Comparison of ENCODE assay signal across 26 mouse cellular contexts in genomic region chr17:33494586-33494985, GRCm38 (mm10). TPM values are rescaled to one million over a fixed set of nuclear protein-coding genes. Genes with fewer than 3 reads are reported as not detected.
A peak's percentile ranks its signal among the peaks of the same experiment; 100 is the strongest.
DNase-seq lines count a peak whose midpoint lies in the region; ATAC-seq lines count a peak whose summit lies in the region.
"Had no signal": no experiment of that assay in that cellular context is flagged by ENCODE, and none has a peak within 500 bp of the region (broad histone marks: within the 10 kb centered on the region; RNA-seq: fewer than 3 reads in every experiment).

No protein-coding gene starts in this region.

- no peaks in the 10 kb centered on the region for H3K36me3 ChIP-seq in neural tube, embryonic 15.5 days
- H3K36me3 ChIP-seq: embryonic facial prominence, embryonic 13.5 days; hindbrain, embryonic 12.5 days; limb, embryonic 13.5 days had no signal

- H3K4me2 ChIP-seq in neural tube, embryonic 15.5 days, result no peak overlapping the region
- H3K4me2 ChIP-seq: embryonic facial prominence, embryonic 13.5 days; heart, embryonic 11.5 days; hindbrain, embryonic 12.5 days; limb, embryonic 13.5 days; liver, embryonic 11.5 days; midbrain, embryonic 11.5 days had no signal

- no peak overlapping the region for H3K27ac ChIP-seq in neural tube, embryonic 15.5 days (replicated peaks)
- H3K27ac ChIP-seq: embryonic facial prominence, embryonic 13.5 days; hindbrain, embryonic 12.5 days; hindbrain, postnatal 0 days; limb, embryonic 13.5 days had no signal

- no peaks in the 10 kb centered on the region for H3K4me1 ChIP-seq in neural tube, embryonic 15.5 days
- H3K4me1 ChIP-seq: embryonic facial prominence, embryonic 13.5 days; hindbrain, embryonic 12.5 days; limb, embryonic 13.5 days had no signal

- peak; percentile 29 to 52 for DNase-seq in cerebellum, postnatal 14 days
- no peak for DNase-seq in cerebellum, adult 8-10 months
- DNase-seq in 416B (ENCODE audit: low read depth), result peak; percentile 6
- DNase-seq in adipocyte (ENCODE audit: low spot score), result peak; percentile 50
- peak; percentile 69 for DNase-seq in lung, postnatal 10 days
- DNase-seq in layer of hippocampus, adult 11-12 months (ENCODE audit: low spot score), result no peak
- no peak for DNase-seq in urinary bladder, postnatal 4 days (ENCODE audit: low spot score in 2 of 2)
- DNase-seq: B cell, adult 2 months; gastrocnemius, postnatal 14 days; heart, postnatal 36 days; kidney, adult 8-10 months; kidney, postnatal 10 days; right cerebral cortex, adult 18-20 months; spleen, adult 18-20 months; thymus, adult 18-20 months; thymus, postnatal 25 days had no signal

- ATAC-seq in neural tube, embryonic 15.5 days (ENCODE audit: low FRiP score), result no peak
- ATAC-seq: hindbrain, postnatal 0 days; intestine, embryonic 16.5 days; midbrain, embryonic 16.5 days had no signal

- no peaks in the 10 kb centered on the region; the same call in 1 of the 2 replicates for H3K27me3 ChIP-seq in neural tube, embryonic 15.5 days (replicated peaks)
- H3K27me3 ChIP-seq: embryonic facial prominence, embryonic 13.5 days; hindbrain, embryonic 12.5 days; limb, embryonic 13.5 days had no signal

- no peak overlapping the region for H3K4me3 ChIP-seq in neural tube, embryonic 15.5 days (replicated peaks)
- H3K4me3 ChIP-seq: embryonic facial prominence, embryonic 13.5 days; hindbrain, embryonic 12.5 days; limb, embryonic 13.5 days had no signal

- no peak overlapping the region for H3K9ac ChIP-seq in neural tube, embryonic 15.5 days (replicated peaks)
- H3K9ac ChIP-seq: embryonic facial prominence, embryonic 13.5 days; hindbrain, embryonic 12.5 days; limb, embryonic 13.5 days had no signal

- no peaks in the 10 kb centered on the region for H3K9me3 ChIP-seq in neural tube, embryonic 15.5 days (replicated peaks)
- H3K9me3 ChIP-seq: embryonic facial prominence, embryonic 13.5 days; hindbrain, embryonic 12.5 days; limb, embryonic 13.5 days had no signal

RNA-seq across cellular contexts. Expression of gene Adamts10, which starts 29.4 kb away (rescaled TPM):
- polyA plus RNA-seq in neural tube, embryonic 15.5 days (2015; fragmentation: Nextera tagmentation; extraction: Ambion mirVana), result 57.7 and 63.9 TPM in 2 replicates

Comparison
In these comparisons a context has a peak if more than half of its experiments do, and no peak if none do; other contexts are left out.
1. DNase-seq: peak in cerebellum, postnatal 14 days (2 of 2), 416B (single experiment), adipocyte (single experiment) and lung, postnatal 10 days (single experiment); none in cerebellum, adult 8-10 months (single experiment), layer of hippocampus, adult 11-12 months (single experiment) and urinary bladder, postnatal 4 days (0 of 2).